Mouse (Mus musculus): ENCODE measurements around the gene Prep.

DNA sequence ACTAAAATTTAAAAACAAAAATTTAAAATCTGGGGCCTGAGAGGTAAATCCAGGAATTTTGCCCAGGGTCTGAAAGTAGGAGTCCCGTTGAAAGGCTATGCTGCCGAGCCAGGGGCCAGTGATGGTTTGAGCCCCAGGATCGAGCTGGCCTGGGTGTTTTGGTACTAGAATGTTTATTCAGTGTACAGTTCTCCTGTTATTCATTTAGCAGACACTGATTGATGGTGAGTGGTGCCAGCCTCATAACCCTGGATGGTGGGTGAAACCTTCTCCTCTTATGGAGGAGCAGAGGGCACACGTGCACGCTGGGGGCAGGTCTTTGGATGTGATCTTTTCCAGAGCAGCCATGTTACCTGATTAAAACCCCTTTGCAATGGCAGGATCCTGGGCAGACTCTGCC, 75.4 kb downstream of the Prep start:
- TF ChIP-seq GATA1 (IDR thresholded peaks at IDR 0.05; ENCODE audit: borderline replicate concordance, low read length) (no peak), FLI1 (IDR thresholded peaks at IDR 0.05; ENCODE audit: low read length) (no peak)

Data from megakaryocyte, embryonic 14.5 days (primary cell).